Mouse (Mus musculus) embryonic facial prominence, embryonic 10.5 days (tissue): ENCODE measurements around the gene Npdc1. TPM values are rescaled to one million over a fixed set of nuclear protein-coding genes. Genes with fewer than 3 reads are reported as not detected.

Experiments used
- DNase-seq: peaks from one replicate; pipeline ENCODE4 v3.0.0-alpha.2; 2017; ENCODE audit warnings: low spot score
- H3K27ac ChIP-seq: fragments of 300-500 bp; sonication (generic); replicated peaks from 2 replicates; pipeline ENCODE4 v1.5.1; 2016; ENCODE audit warnings: mild to moderate bottlenecking
- H3K27me3 ChIP-seq: fragments of 300-500 bp; sonication (generic); replicated peaks from 2 replicates; pipeline ENCODE4 v1.6.1; 2016; ENCODE audit warnings: low read depth, mild to moderate bottlenecking; ENCODE audit not compliant: poor library complexity, severe bottlenecking
- H3K36me3 ChIP-seq: fragments of 300-500 bp; sonication (generic); replicated peaks from 2 replicates; pipeline ENCODE4 v1.6.1; 2016; ENCODE audit warnings: mild to moderate bottlenecking, moderate library complexity
- H3K4me1 ChIP-seq: fragments of 300-500 bp; sonication (generic); 2 replicates; pipeline ENCODE4 v1.6.1; 2016
- H3K4me3 ChIP-seq: fragments of 300-500 bp; sonication (generic); 2 replicates; pipeline ENCODE4 v1.5.1; 2016; ENCODE audit warnings: mild to moderate bottlenecking, moderate library complexity
- H3K9me3 ChIP-seq: fragments of 300-500 bp; sonication (generic); 2 replicates; pipeline ENCODE4 v1.6.1; 2016; ENCODE audit warnings: mild to moderate bottlenecking
- WGBS: fragments of 180-500 bp; shearing (Covaris S2); methylation state at CpG from one replicate; pipeline ENCODE4 v1.1.7; 2016; 5-methylcytosine and 5-hydroxymethylcytosine counted together
- polyA plus RNA-seq: library from polyadenylated mRNA; unstranded; fragments of >200 nt; fragmentation: Nextera tagmentation; extraction: Ambion mirVana; gene quantifications from 2 replicates; pipeline ENCODE4 v1.2.1, GENCODE M21; 2016

Npdc1 gene
- 38.3 and 40.3 TPM in 2 replicates for polyA plus RNA-seq

- Histone ChIP-seq H3K27me3 (peaks cover 100% of the 10 kb centered on the region), H3K4me3 (no peak within 1 kb of the TSS), H3K9me3 (no peaks in the 10 kb centered on the region), H3K36me3 (no peaks in the 10 kb centered on the region), H3K27ac (no peak within 1 kb of the TSS), H3K4me1 (peaks cover 43% of the 10 kb centered on the region)
- WGBS, result 70% methylated on average over 8 of the region's 8 CpGs
- no peak for DNase-seq
These were observed at the start of gene Npdc1 for GRCm38 (mm10) chr2:25399051-25399450. Gene Npdc1, plus strand, starts transcription at chr2:25399351.

- Histone ChIP-seq H3K4me1 (no peaks in the 10 kb centered on the region), H3K27me3 (no peaks in the 10 kb centered on the region), H3K4me3 (no peak overlapping the region), H3K27ac (no peak overlapping the region), H3K36me3 (peaks cover 97% of the 10 kb centered on the region), H3K9me3 (no peaks in the 10 kb centered on the region)
- no peak for DNase-seq
- WGBS, result 94% methylated on average over 4 of the region's 4 CpGs
These were observed 49.7 kb upstream of the Npdc1 start for GRCm38 (mm10) chr2:25349499-25349898.

- Histone ChIP-seq H3K27me3 (no peaks in the 10 kb centered on the region), H3K36me3 (peaks cover 85% of the 10 kb centered on the region), H3K4me1 (peaks cover 10% of the 10 kb centered on the region), H3K27ac (no peak overlapping the region), H3K9me3 (no peaks in the 10 kb centered on the region), H3K4me3 (no peak overlapping the region)
- 94% methylated on average over 3 of the region's 3 CpGs for WGBS
- DNase-seq, result no peak
These were observed 48.5 kb upstream of the Npdc1 start for GRCm38 (mm10) chr2:25350701-25351100.

- no peak overlapping the region for H3K4me3 ChIP-seq
- 91% methylated on average over 6 of the region's 6 CpGs for WGBS
- peaks cover 23% of the 10 kb centered on the region for H3K4me1 ChIP-seq
These were observed 44.9 kb upstream of the Npdc1 start for GRCm38 (mm10) chr2:25354211-25354610.

GRCm38 (mm10) chr2:25355419-25356066, 43.6 kb upstream of the Npdc1 start:
- Histone ChIP-seq H3K9me3 (no peaks in the 10 kb centered on the region), H3K4me3 (peak overlapping the region; percentile 70), H3K36me3 (peaks cover 38% of the 10 kb centered on the region), H3K27ac (peak overlapping the region; percentile 55; the same call in 1 of the 2 replicates), H3K27me3 (no peaks in the 10 kb centered on the region), H3K4me1 (peaks cover 23% of the 10 kb centered on the region)
- WGBS, result 41% methylated on average over 18 of the region's 18 CpGs
- peak; percentile 11 for DNase-seq

More at GRCm38 (mm10) chr2:25354211-25354610, 44.9 kb upstream of the Npdc1 start:
- H3K36me3 ChIP-seq, result peaks cover 51% of the 10 kb centered on the region
- no peaks in the 10 kb centered on the region for H3K27me3 ChIP-seq
- no peaks in the 10 kb centered on the region for H3K9me3 ChIP-seq
- no peak overlapping the region for H3K27ac ChIP-seq
- no peak for DNase-seq

- Histone ChIP-seq H3K36me3 (peaks cover 29% of the 10 kb centered on the region), H3K27me3 (no peaks in the 10 kb centered on the region), H3K9me3 (no peaks in the 10 kb centered on the region), H3K4me3 (peak within 1 kb of the TSS; percentile 70), H3K27ac (peak within 1 kb of the TSS; percentile 81), H3K4me1 (peaks cover 23% of the 10 kb centered on the region)
- DNase-seq, result peak; percentile 91
- 7% methylated on average over 13 of the region's 13 CpGs for WGBS
These were observed 42.7 kb upstream of the Npdc1 start, which contains the start of gene Dpp7 for GRCm38 (mm10) chr2:25356208-25357079. Gene Dpp7, minus strand, starts transcription at chr2:25356359.

- Histone ChIP-seq H3K27me3 (peaks cover 30% of the 10 kb centered on the region), H3K36me3 (no peaks in the 10 kb centered on the region), H3K27ac (no peak overlapping the region), H3K9me3 (no peaks in the 10 kb centered on the region), H3K4me1 (peaks cover 24% of the 10 kb centered on the region), H3K4me3 (no peak overlapping the region)
- DNase-seq, result no peak
- 79% methylated on average over 4 of the region's 4 CpGs for WGBS
These were observed 39.3 kb upstream of the Npdc1 start for GRCm38 (mm10) chr2:25359848-25360247.

- H3K27me3 ChIP-seq, result peaks cover 50% of the 10 kb centered on the region
- H3K4me3 ChIP-seq, result no peak overlapping the region
- 66% methylated on average over 13 of the region's 13 CpGs for WGBS
- no peak for DNase-seq
- no peaks in the 10 kb centered on the region for H3K36me3 ChIP-seq
- no peak overlapping the region for H3K27ac ChIP-seq
- H3K4me1 ChIP-seq, result peaks cover 12% of the 10 kb centered on the region
- no peaks in the 10 kb centered on the region for H3K9me3 ChIP-seq
These were observed 35.5 kb upstream of the Npdc1 start for GRCm38 (mm10) chr2:25363478-25364178.

- H3K9me3 ChIP-seq, result no peaks in the 10 kb centered on the region
- peaks cover 54% of the 10 kb centered on the region for H3K27me3 ChIP-seq
- peak overlapping the region; percentile 74; the same call in 1 of the 2 replicates for H3K4me3 ChIP-seq
- no peak overlapping the region for H3K27ac ChIP-seq
- no peak for DNase-seq
- 87% methylated on average over 4 of the region's 4 CpGs for WGBS
- H3K36me3 ChIP-seq, result no peaks in the 10 kb centered on the region
- H3K4me1 ChIP-seq, result peaks cover 12% of the 10 kb centered on the region
These were observed 34.8 kb upstream of the Npdc1 start for GRCm38 (mm10) chr2:25364313-25364712.

- peak; percentile 12 for DNase-seq
- H3K27ac ChIP-seq, result no peak overlapping the region
- WGBS, result 22% methylated on average over 9 of the region's 9 CpGs
- peak overlapping the region; percentile 74 for H3K4me3 ChIP-seq
- peaks cover 12% of the 10 kb centered on the region for H3K4me1 ChIP-seq
- H3K9me3 ChIP-seq, result no peaks in the 10 kb centered on the region
- peaks cover 57% of the 10 kb centered on the region for H3K27me3 ChIP-seq
- H3K36me3 ChIP-seq, result no peaks in the 10 kb centered on the region
These were observed 34.4 kb upstream of the Npdc1 start for GRCm38 (mm10) chr2:25364761-25365090.

- Histone ChIP-seq H3K27ac (peak within 1 kb of the TSS; percentile 65), H3K27me3 (peaks cover 61% of the 10 kb centered on the region), H3K9me3 (no peaks in the 10 kb centered on the region), H3K4me3 (peak within 1 kb of the TSS; percentile 74), H3K4me1 (peaks cover 12% of the 10 kb centered on the region), H3K36me3 (no peaks in the 10 kb centered on the region)
- under 1% methylated on average over 54 of the region's 54 CpGs for WGBS
- DNase-seq, result peak; percentile 83
These were observed 33.9 kb upstream of the Npdc1 start, which contains the start of gene Uap1l1 for GRCm38 (mm10) chr2:25365091-25365761. Gene Uap1l1, minus strand, starts transcription at chr2:25365682.

- WGBS, result 90% methylated on average over 3 of the region's 3 CpGs
- DNase-seq, result no peak
- Histone ChIP-seq H3K27me3 (peaks cover 34% of the 10 kb centered on the region), H3K4me3 (no peak overlapping the region), H3K9me3 (no peaks in the 10 kb centered on the region), H3K4me1 (peaks cover 42% of the 10 kb centered on the region), H3K36me3 (peaks cover 8% of the 10 kb centered on the region), H3K27ac (no peak overlapping the region)
These were observed 29.2 kb upstream of the Npdc1 start for GRCm38 (mm10) chr2:25369996-25370395.
